Mouse (Mus musculus): ENCODE data around the gene Hdac10. TPM values are rescaled to one million over a fixed set of nuclear protein-coding genes. Genes with fewer than 3 reads are reported as not detected.

Gene Hdac10
- polyA plus RNA-seq, 1 experiment from 2014 or later = 14.2 TPM

DNA sequence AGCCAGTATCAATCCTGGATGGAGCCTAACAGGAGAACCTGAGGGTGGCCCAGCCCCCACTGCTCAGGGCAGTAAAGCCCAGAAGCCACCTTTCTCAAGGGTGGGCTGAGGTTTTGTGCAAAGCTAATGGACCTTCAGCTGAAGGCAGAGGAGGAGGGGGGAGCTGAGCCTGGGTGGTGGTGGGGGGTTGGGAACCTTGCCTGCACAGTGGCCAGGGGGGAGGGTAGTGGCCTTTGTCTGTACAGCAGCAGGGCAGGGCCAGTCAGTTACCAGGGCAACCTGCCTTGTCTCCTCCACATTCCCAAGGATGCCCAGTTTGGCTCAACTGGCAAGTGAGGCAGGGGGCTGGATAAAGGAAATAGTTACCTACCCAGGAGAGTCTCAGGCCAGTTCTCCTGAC is 23.8 kb upstream of the Hdac10 start:
- peak overlapping the region; percentile 27 for H3K9ac ChIP-seq (ENCODE audit: low read length)
- H3K4me2 ChIP-seq (ENCODE audit: low read depth, low read length, severe bottlenecking) = peak overlapping the region; percentile 24
- peak overlapping the region; percentile 69 for H3K27ac ChIP-seq (ENCODE audit: low read depth, low read length)
- peaks cover 15% of the 10 kb centered on the region for H3K36me3 ChIP-seq (ENCODE audit: control insufficient read depth, insufficient read depth, low read length)
- peak; percentile 74 for ATAC-seq (replicated peaks; ENCODE audit: low FRiP score)
- H3K4me1 ChIP-seq (replicated peaks; ENCODE audit: control insufficient read depth, insufficient read depth, low read length) = peaks cover 25% of the 10 kb centered on the region
- DNase-seq (ENCODE audit: low spot score) = peak; percentile 85
- H3K9me3 ChIP-seq (ENCODE audit: control insufficient read depth, low read length) = no peaks in the 10 kb centered on the region
- no peaks in the 10 kb centered on the region for H3K27me3 ChIP-seq (ENCODE audit: control insufficient read depth, insufficient read depth, low read length)
- no peak overlapping the region for H3K4me3 ChIP-seq (ENCODE audit: low read depth, low read length)

DNA sequence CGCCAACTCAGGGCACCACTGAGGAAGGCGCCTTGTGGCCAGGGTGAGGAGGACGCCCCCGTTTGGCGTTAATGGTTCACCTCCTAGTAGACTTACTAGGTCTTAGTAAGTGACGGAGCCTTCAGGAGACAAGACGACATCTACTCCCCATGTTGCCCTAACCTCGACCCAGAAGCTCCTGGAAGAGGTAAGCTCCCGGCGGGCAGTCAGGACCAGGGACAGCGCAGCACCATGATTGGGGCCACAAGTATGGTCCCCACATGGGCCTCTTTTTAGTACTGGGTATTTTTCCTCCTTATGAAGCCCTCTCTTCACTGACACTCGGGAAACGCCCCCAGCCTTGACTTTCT is 21.5 kb upstream of the Hdac10 start:
- Histone ChIP-seq H3K9ac (ENCODE audit: low read length) (peak overlapping the region; percentile 93), H3K4me2 (ENCODE audit: low read depth, low read length, severe bottlenecking) (peak overlapping the region; percentile 90), H3K4me1 (replicated peaks; ENCODE audit: control insufficient read depth, insufficient read depth, low read length) (peaks cover 32% of the 10 kb centered on the region), H3K9me3 (ENCODE audit: control insufficient read depth, low read length) (no peaks in the 10 kb centered on the region), H3K4me3 (ENCODE audit: low read depth, low read length) (peak overlapping the region; percentile 61), H3K36me3 (ENCODE audit: control insufficient read depth, insufficient read depth, low read length) (no peaks in the 10 kb centered on the region), H3K27ac (ENCODE audit: low read depth, low read length) (peak overlapping the region; percentile 84; the same call in 1 of the 2 replicates), H3K27me3 (ENCODE audit: control insufficient read depth, insufficient read depth, low read length) (no peaks in the 10 kb centered on the region)
- ATAC-seq (replicated peaks; ENCODE audit: low FRiP score) = 0 out of 2 replicates have a peak, but pooled peaks have one; percentile 8
- WGBS = 1% methylated on average over 13 of the region's 13 CpGs
- peak; percentile 75 for DNase-seq (ENCODE audit: low spot score)

DNA sequence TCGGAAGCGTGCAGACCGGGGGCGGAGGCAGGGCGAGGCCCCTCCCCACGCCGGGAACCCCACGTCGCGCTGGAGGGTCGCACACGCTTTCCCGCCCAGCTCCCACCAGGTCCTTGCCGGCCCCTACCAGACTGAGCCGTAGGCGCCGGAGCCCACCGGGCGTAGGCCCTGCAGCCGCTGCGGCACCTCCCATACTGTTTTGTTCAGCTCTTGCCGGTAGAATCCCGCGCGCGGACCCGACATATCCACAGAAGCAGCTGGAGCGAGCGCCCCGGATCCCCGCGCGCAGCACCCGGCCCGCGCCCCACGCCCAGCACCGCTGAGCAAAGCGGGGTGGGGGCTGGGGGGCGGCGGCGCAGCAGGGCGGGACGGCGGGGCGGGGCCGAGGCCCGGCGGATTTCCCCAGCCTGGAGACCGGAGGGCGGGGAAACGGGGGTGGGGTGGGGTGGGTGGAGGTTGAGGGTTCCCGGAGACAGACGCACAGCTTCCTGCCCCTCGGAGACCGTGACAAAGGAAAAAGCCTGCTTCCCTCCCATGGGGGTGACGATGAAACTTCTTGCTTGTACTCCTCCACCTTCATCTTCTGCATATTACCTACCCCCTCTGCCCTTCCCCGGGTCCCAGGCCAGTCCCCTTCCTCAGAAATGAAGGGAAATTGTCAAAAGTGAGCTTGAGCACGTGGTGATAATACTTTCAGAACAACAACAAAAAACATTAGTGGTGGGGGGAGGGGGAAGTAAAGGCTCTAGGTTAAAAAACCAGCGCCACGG is 21.0 kb upstream of the Hdac10 start, which contains the start of gene Mapk11:
Mapk11 (minus strand) TSS at position 358 of the 770 bp plus-strand sequence.
- H3K9me3 ChIP-seq (ENCODE audit: control insufficient read depth, low read length) = no peaks in the 10 kb centered on the region
- ATAC-seq (replicated peaks; ENCODE audit: low FRiP score) (peak; percentile 63), DNase-seq (ENCODE audit: low spot score) (peak; percentile 85)
- H3K27ac ChIP-seq (ENCODE audit: low read depth, low read length) = peak within 1 kb of the TSS; percentile 84
- H3K9ac ChIP-seq (ENCODE audit: low read length) = peak within 1 kb of the TSS; percentile 93
- no peaks in the 10 kb centered on the region for H3K36me3 ChIP-seq (ENCODE audit: control insufficient read depth, insufficient read depth, low read length)
- H3K4me1 ChIP-seq (replicated peaks; ENCODE audit: control insufficient read depth, insufficient read depth, low read length) = peaks cover 32% of the 10 kb centered on the region
- H3K4me2 ChIP-seq (ENCODE audit: low read depth, low read length, severe bottlenecking) = peak within 1 kb of the TSS; percentile 90
- H3K4me3 ChIP-seq (ENCODE audit: low read depth, low read length) = peak within 1 kb of the TSS; percentile 61
- WGBS = under 1% methylated on average over 55 of the region's 61 CpGs
- no peaks in the 10 kb centered on the region for H3K27me3 ChIP-seq (ENCODE audit: control insufficient read depth, insufficient read depth, low read length)

DNA sequence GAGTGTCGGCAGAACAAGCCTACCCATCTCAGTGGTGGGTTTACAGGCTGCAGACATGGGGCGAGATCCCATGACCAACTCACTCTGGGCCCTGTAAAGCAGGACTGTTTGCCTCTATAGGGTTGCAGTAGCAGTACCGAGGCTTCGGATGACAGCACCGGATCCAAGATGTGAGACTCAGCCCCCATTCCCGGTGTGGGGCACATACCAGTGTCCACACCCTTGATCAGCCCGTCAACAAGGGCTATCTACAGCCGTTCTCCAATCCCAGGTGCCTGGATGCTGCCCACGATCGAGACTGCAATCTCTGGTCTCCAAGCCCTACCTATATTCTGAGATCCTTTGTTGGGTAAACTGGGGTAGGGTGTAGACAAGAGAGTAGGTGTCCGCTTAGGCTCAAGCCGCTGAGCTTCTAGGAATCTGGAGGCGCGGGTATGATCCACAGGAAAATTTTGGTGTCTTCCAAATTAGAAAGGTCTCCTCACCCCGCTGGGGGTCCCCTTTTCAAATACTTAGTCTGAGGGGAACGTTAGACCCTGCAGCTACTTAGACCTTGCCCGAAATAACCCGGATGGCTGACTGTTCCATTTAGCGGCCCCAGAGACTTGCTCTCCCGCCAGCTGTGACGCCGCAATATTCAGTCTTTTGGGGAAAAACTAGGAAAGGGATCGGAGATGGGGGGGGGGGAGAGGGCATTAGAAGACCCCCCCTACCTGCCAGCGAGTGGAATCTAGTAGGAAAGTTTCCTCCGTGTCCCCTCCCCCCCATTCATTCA is 20.2 kb upstream of the Hdac10 start:
- peaks cover 32% of the 10 kb centered on the region for H3K4me1 ChIP-seq (replicated peaks; ENCODE audit: control insufficient read depth, insufficient read depth, low read length)
- ATAC-seq (replicated peaks; ENCODE audit: low FRiP score) (no peak; the same call in 1 of the 2 replicates), DNase-seq (ENCODE audit: low spot score) (no peak)
- no peaks in the 10 kb centered on the region for H3K36me3 ChIP-seq (ENCODE audit: control insufficient read depth, insufficient read depth, low read length)
- H3K4me2 ChIP-seq (ENCODE audit: low read depth, low read length, severe bottlenecking) = peak overlapping the region; percentile 90
- no peaks in the 10 kb centered on the region for H3K27me3 ChIP-seq (ENCODE audit: control insufficient read depth, insufficient read depth, low read length)
- 3% methylated on average over 25 of the region's 25 CpGs for WGBS
- H3K9me3 ChIP-seq (ENCODE audit: control insufficient read depth, low read length) = no peaks in the 10 kb centered on the region
- H3K27ac ChIP-seq (ENCODE audit: low read depth, low read length) = peak overlapping the region; percentile 84; the same call in 1 of the 2 replicates
- H3K4me3 ChIP-seq (ENCODE audit: low read depth, low read length) = peak overlapping the region; percentile 61
- H3K9ac ChIP-seq (ENCODE audit: low read length) = peak overlapping the region; percentile 93

DNA sequence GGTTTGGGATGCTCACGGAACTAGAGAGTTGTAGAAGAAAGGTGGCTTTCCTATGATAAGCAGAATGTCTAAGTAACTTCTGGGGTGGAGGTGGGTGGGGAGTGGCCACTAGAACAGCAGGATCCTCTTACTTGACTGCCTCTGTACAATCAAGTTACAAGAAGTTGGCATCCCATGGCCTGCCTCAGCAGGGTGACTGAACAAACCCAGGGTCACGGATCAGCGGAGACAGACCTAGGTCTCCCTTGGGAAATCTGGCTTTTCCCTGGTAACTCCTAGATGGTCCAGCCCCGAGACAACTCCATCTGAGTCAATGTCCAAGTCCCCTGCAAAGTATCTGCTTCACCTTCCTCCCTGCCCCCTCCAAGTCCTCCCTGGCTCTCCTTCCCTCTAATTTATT is 19.4 kb upstream of the Hdac10 start:
- peak overlapping the region; percentile 93 for H3K9ac ChIP-seq (ENCODE audit: low read length)
- ATAC-seq (replicated peaks; ENCODE audit: low FRiP score) = no peak
- peak overlapping the region; percentile 61 for H3K4me3 ChIP-seq (ENCODE audit: low read depth, low read length)
- no peak overlapping the region for H3K27ac ChIP-seq (ENCODE audit: low read depth, low read length)
- H3K4me1 ChIP-seq (replicated peaks; ENCODE audit: control insufficient read depth, insufficient read depth, low read length) = peaks cover 32% of the 10 kb centered on the region
- 45% methylated on average over 4 of the region's 4 CpGs for WGBS
- H3K27me3 ChIP-seq (ENCODE audit: control insufficient read depth, insufficient read depth, low read length) = no peaks in the 10 kb centered on the region
- DNase-seq (ENCODE audit: low spot score) = no peak
- H3K9me3 ChIP-seq (ENCODE audit: control insufficient read depth, low read length) = no peaks in the 10 kb centered on the region
- H3K4me2 ChIP-seq (ENCODE audit: low read depth, low read length, severe bottlenecking) = peak overlapping the region; percentile 90
- no peaks in the 10 kb centered on the region for H3K36me3 ChIP-seq (ENCODE audit: control insufficient read depth, insufficient read depth, low read length)

DNA sequence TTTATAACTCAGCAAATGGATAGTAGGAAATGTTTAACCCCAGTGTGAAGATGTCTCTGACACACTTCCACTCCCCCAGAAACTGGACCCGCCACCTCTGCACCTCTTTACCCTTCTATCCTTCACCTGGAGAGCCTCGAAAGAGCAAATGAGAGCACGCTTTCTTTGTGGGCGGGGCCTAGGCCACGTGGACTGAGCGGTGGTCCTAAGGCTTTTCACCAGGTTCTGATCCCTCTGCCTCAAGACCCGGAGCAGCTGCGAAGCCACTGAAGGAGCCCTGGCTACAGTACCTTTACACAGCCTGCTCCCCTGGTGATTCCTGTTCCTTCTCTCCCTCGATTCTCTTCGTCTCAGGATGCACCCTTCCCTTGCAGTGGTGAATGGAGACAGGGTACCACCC is 19.0 kb upstream of the Hdac10 start:
- Histone ChIP-seq H3K9ac (ENCODE audit: low read length) (peak overlapping the region; percentile 39), H3K27ac (ENCODE audit: low read depth, low read length) (no peak overlapping the region), H3K4me1 (replicated peaks; ENCODE audit: control insufficient read depth, insufficient read depth, low read length) (peaks cover 31% of the 10 kb centered on the region), H3K9me3 (ENCODE audit: control insufficient read depth, low read length) (no peaks in the 10 kb centered on the region), H3K36me3 (ENCODE audit: control insufficient read depth, insufficient read depth, low read length) (no peaks in the 10 kb centered on the region), H3K27me3 (ENCODE audit: control insufficient read depth, insufficient read depth, low read length) (no peaks in the 10 kb centered on the region), H3K4me3 (ENCODE audit: low read depth, low read length) (peak overlapping the region; percentile 27), H3K4me2 (ENCODE audit: low read depth, low read length, severe bottlenecking) (peak overlapping the region; percentile 90)
- WGBS = 20% methylated on average over 10 of the region's 10 CpGs
- no peak for ATAC-seq (replicated peaks; ENCODE audit: low FRiP score)
- no peak for DNase-seq (ENCODE audit: low spot score)

DNA sequence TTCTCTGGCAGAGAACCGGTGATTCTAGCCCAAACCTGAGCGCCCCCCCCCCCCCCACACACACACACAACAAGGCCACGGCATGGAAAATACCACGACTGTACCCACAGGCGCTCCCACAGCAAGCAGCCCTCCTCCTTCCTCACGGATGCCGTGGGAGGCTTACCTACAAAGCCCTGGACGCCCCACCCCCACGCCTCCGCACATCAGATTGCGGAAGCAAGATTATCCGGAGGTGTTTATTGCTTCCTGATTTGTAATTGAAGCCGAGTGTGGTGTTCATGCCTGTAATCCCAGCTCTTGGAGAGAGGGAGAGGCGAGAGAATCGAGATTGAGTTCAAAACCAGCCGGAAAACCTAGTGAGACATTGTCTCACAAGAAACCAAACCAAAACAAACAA is 18.5 kb upstream of the Hdac10 start:
- Histone ChIP-seq H3K9me3 (ENCODE audit: control insufficient read depth, low read length) (no peaks in the 10 kb centered on the region), H3K27me3 (ENCODE audit: control insufficient read depth, insufficient read depth, low read length) (no peaks in the 10 kb centered on the region), H3K36me3 (ENCODE audit: control insufficient read depth, insufficient read depth, low read length) (no peaks in the 10 kb centered on the region), H3K4me3 (ENCODE audit: low read depth, low read length) (peak overlapping the region; percentile 27), H3K27ac (ENCODE audit: low read depth, low read length) (no peak overlapping the region), H3K9ac (ENCODE audit: low read length) (peak overlapping the region; percentile 51), H3K4me1 (replicated peaks; ENCODE audit: control insufficient read depth, insufficient read depth, low read length) (peaks cover 27% of the 10 kb centered on the region), H3K4me2 (ENCODE audit: low read depth, low read length, severe bottlenecking) (peak overlapping the region; percentile 90)
- WGBS = 14% methylated on average over 16 of the region's 16 CpGs
- no peak for ATAC-seq (replicated peaks; ENCODE audit: low FRiP score)
- DNase-seq (ENCODE audit: low spot score) = no peak

DNA sequence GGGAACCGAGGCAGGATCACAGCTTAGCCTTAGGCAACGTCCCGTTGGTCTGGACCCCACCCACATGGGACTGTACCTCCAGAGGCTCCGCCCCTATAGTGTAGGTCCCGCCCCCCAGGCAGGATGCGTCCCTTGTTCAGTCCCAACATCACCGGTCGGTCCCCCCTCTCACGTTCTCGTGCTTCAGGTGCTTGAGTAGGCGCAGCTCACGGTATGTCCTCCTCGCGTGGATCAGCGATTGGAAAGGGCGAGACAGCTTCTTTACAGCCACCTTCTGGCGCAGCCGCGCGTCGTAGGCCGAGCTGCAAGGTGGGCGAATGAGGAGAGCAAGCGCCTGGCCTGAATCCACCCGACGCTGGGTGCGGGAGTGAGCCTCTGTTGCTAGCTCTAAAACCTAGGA is 18.0 kb upstream of the Hdac10 start:
- Histone ChIP-seq H3K4me1 (replicated peaks; ENCODE audit: control insufficient read depth, insufficient read depth, low read length) (peaks cover 24% of the 10 kb centered on the region), H3K36me3 (ENCODE audit: control insufficient read depth, insufficient read depth, low read length) (no peaks in the 10 kb centered on the region), H3K4me2 (ENCODE audit: low read depth, low read length, severe bottlenecking) (peak overlapping the region; percentile 90), H3K4me3 (ENCODE audit: low read depth, low read length) (peak overlapping the region; percentile 27), H3K9me3 (ENCODE audit: control insufficient read depth, low read length) (no peaks in the 10 kb centered on the region), H3K27me3 (ENCODE audit: control insufficient read depth, insufficient read depth, low read length) (no peaks in the 10 kb centered on the region), H3K9ac (ENCODE audit: low read length) (peak overlapping the region; percentile 51), H3K27ac (ENCODE audit: low read depth, low read length) (no peak overlapping the region)
- ATAC-seq (replicated peaks; ENCODE audit: low FRiP score) (no peak; the same call in 1 of the 2 replicates), DNase-seq (ENCODE audit: low spot score) (peak; percentile 70)
- WGBS = 4% methylated on average over 27 of the region's 27 CpGs

Data from forebrain, embryonic 11.5 days (tissue).